Mouse (Mus musculus): Measurements from ENCODE around the gene Lgr5.

Gene Lgr5

DNA sequence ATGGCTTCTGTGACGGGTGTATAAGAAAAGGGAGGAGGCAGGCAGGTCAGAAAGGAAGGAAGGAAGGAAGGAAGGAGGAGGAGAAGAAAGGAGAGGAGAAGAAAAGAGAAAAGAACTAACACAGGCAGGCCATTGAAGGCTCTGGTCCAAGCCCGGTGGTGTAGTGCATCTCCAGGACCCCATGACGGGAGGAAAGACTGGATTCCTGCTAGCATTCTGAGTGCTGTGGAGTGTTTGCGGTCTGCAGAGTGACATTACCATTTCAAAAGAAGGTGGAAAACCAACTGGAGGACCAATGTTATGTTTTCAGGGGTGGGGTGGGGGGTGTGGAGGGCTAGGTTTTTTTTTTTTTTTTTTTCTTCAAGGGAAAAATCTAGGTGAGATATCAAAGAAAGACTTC lies 165.6 kb downstream of the Lgr5 start:
- DNase-seq (ENCODE audit: low read depth): no peak

DNA sequence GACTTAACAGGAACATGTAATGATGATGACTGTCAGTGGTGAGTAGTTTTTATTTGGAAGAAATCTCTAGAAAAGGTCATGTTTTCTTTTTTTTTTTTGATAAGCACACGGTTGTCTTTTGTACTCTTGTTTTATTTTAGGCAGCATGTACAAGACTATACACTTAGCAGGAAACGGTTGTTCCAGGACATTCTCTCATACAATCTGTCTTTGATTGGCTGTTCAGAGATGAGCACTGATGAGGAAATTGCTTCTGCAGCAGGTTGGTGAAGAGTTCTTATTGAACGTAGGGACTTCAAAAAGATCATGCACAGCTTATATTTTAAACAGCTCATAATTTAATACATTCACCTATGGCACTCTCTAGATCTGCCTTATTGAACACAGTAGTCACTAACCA lies 173.5 kb downstream of the Lgr5 start:
- no peak for DNase-seq (ENCODE audit: low read depth)

DNA sequence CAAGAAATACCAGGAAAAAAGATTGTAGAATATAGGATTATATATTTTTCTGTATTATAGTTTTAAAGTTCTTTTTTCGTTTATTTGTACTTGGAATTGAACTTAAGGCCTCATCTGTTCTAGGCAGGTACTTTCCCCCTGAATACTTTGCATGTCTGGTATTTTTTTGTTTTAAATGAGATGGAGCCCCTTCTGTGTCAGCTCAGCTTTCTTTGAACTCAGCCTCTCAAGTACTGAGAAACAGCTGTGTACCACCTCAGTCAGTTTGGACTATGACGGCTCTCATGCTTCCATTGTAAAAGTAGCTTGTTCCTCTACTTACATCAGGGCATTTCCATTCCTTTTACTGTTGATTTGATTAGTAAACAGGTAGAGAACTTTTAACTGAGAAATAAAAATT lies 174.1 kb downstream of the Lgr5 start:
- no peak for DNase-seq (ENCODE audit: low read depth)

DNA sequence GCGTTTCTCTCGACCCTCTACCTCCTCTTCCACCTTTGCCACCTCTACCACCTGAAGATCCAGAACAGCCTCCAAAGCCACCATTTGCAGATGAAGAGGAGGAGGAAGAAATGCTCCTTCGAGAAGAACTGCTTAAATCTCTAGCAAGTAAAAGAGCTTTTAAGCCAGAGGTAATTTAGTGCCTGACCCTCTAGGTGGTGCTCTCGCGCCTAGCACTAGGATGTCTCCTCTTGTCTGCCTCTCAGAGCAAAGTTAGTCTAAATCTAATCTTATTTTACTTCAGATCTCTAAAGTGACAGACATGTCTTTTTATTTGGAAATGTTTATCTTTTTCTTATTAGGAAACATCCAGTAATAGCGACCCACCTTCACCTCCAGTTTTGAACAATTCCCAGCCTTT lies 181.2 kb downstream of the Lgr5 start:
- DNase-seq (ENCODE audit: low read depth): peak; percentile 40

Data from fibroblast of lung, adult 2 months (primary cell).